Mouse (Mus musculus) ES-Bruce4 (cell line): Measurements from ENCODE around the gene Prrt3.

ENCODE experiments used
- CTCF ChIP-seq: IDR thresholded peaks from one replicate; pipeline ENCODE4 v1.8.1; 2011; ENCODE audit warnings: low read depth, low read length
- EP300 ChIP-seq: IDR thresholded peaks from 2 replicates; pipeline ENCODE4 v1.6.1; 2011; ENCODE audit warnings: low read depth, low read length; ENCODE audit not compliant: insufficient read depth
- POLR2A ChIP-seq: IDR thresholded peaks from one replicate; pipeline ENCODE4 v1.8.1; 2011; ENCODE audit warnings: low read length; ENCODE audit not compliant: insufficient read depth

- no peak for TF ChIP-seq CTCF
- no peak for TF ChIP-seq POLR2A
- TF ChIP-seq EP300, result no peak
Measured at GRCm38 (mm10) chr6:113480555-113481373, 21.0 kb downstream of the Prrt3 start.
